Mouse (Mus musculus) CH12F3 (cell line): Measurements from ENCODE around the gene Casc3.

Experiments used
- in situ Hi-C: fragments of 300-500 bp; cut with MboI; formaldehyde crosslinking; loops from 2 replicates; pipeline ENCODE4 v1.14.3; 2020; ENCODE audit warnings: low sequenced_read_pairs

Gene Casc3

GRCm38 (mm10) chr11:98829091-98829775 lies 24.5 kb downstream of the Casc3 start:
- in situ Hi-C loops: no loop called here

GRCm38 (mm10) chr11:98829875-98830274 lies 25.2 kb downstream of the Casc3 start:
- in situ Hi-C loops: no loop called here

- in situ Hi-C loops: no loop called here
Observed at GRCm38 (mm10) chr11:98835296-98835695, 30.6 kb downstream of the Casc3 start.

GRCm38 (mm10) chr11:98835725-98836124 lies 31.0 kb downstream of the Casc3 start:
- in situ Hi-C loops: no loop called here

GRCm38 (mm10) chr11:98836128-98836527 lies 31.4 kb downstream of the Casc3 start:
- in situ Hi-C loops: no loop called here

- in situ Hi-C loops: no loop called here
Observed at GRCm38 (mm10) chr11:98836651-98837141, 32.0 kb downstream of the Casc3 start, which contains the start of gene Rapgefl1. Gene Rapgefl1 (plus strand): TSS chr11:98836785.

- in situ Hi-C loops: no loop called here
Observed at GRCm38 (mm10) chr11:98837231-98837704, 32.6 kb downstream of the Casc3 start.

GRCm38 (mm10) chr11:98837917-98838316 lies 33.2 kb downstream of the Casc3 start:
- in situ Hi-C loops: no loop called here

- in situ Hi-C loops: no loop called here
Observed at GRCm38 (mm10) chr11:98838512-98838911, 33.8 kb downstream of the Casc3 start.

- in situ Hi-C loops: no loop called here
Observed at GRCm38 (mm10) chr11:98839402-98839801, 34.7 kb downstream of the Casc3 start.

GRCm38 (mm10) chr11:98839897-98840296 lies 35.2 kb downstream of the Casc3 start:
- in situ Hi-C loops: no loop called here

- in situ Hi-C loops: no loop called here
Observed at GRCm38 (mm10) chr11:98846016-98846415, 41.3 kb downstream of the Casc3 start.

GRCm38 (mm10) chr11:98846865-98847604 lies 42.3 kb downstream of the Casc3 start:
- in situ Hi-C loops: no loop called here

GRCm38 (mm10) chr11:98849196-98849894 lies 44.6 kb downstream of the Casc3 start:
- in situ Hi-C loops: no loop called here

GRCm38 (mm10) chr11:98850100-98851093 lies 45.7 kb downstream of the Casc3 start:
- in situ Hi-C loops: no loop called here

GRCm38 (mm10) chr11:98854116-98854515 lies 49.4 kb downstream of the Casc3 start:
- in situ Hi-C loops: no loop called here

GRCm38 (mm10) chr11:98854659-98855058 lies 50.0 kb downstream of the Casc3 start:
- in situ Hi-C loops: no loop called here

GRCm38 (mm10) chr11:98858759-98859731 lies 54.3 kb downstream of the Casc3 start:
- in situ Hi-C loops: no loop called here
